In the genomic region with DNA sequence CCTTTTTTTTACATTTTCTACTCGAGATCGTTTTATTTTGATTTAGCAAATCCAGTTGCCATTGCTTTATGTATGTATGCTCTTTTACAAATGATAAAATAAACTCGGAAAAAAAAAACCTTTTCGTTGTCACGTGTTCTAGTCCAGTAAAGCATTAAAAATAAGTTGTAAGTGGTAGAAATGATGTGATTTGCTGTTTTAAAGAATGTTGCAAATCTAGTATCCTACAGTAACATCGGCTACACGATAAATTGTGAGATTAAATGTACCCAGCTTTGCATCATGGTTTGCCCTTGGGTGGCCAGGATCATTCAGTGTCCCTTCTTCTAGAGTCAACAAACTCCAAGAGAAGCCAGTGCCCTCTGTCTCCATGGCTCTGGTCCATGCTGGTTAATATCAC, we compare ENCODE assay signal across 25 mouse cellular contexts. TPM values are rescaled to one million over a fixed set of nuclear protein-coding genes. Genes with fewer than 3 reads are reported as not detected.
A peak's percentile ranks its signal among the peaks of the same experiment; 100 is the strongest.
DNase-seq lines count a peak whose midpoint lies in the region; ATAC-seq and TF ChIP-seq lines count a peak whose summit lies in the region.
"Had no signal": no experiment of that assay in that cellular context is flagged by ENCODE, and none has a peak within 500 bp of the region (broad histone marks: within the 10 kb centered on the region; RNA-seq: fewer than 3 reads in every experiment).

No protein-coding gene starts in this region.

- no peaks in the 10 kb centered on the region for H3K9me3 ChIP-seq in hindbrain, embryonic 10.5 days
- H3K9me3 ChIP-seq in hindbrain, embryonic 12.5 days (replicated peaks) = no peaks in the 10 kb centered on the region
- no peaks in the 10 kb centered on the region for H3K9me3 ChIP-seq in midbrain, embryonic 10.5 days (replicated peaks)
- H3K9me3 ChIP-seq in midbrain, embryonic 13.5 days = no peaks in the 10 kb centered on the region
- no peaks in the 10 kb centered on the region for H3K9me3 ChIP-seq in ES-E14 (ENCODE audit: control insufficient read depth, insufficient read depth, low read depth, low read length)
- H3K9me3 ChIP-seq: embryonic facial prominence, embryonic 13.5 days; forebrain, embryonic 12.5 days; heart, embryonic 15.5 days had no signal

- no peak for DNase-seq in hindbrain, embryonic 10.5 days (ENCODE audit: low spot score)
- peak; percentile 14 for DNase-seq in midbrain, embryonic 10.5 days (ENCODE audit: low spot score)
- no peak for DNase-seq in ES-E14 (ENCODE audit: low read depth, low spot score)
- peak; percentile 18 for DNase-seq in brain, embryonic 14.5 days (ENCODE audit: low read depth)
- no peak for DNase-seq in frontal cortex, postnatal 36 days (ENCODE audit: low spot score in 2 of 2)
- DNase-seq in spleen, postnatal 4 days (ENCODE audit: low spot score in 2 of 2) = no peak
- DNase-seq: adrenal gland, adult 8-10 months; adrenal gland, postnatal 36 days; cerebellum, adult 11 months; cerebellum, adult 8-10 months; gastrocnemius, postnatal 10 days; heart, adult 2 months; heart, postnatal 14 days had no signal

- ATAC-seq in hindbrain, embryonic 12.5 days (ENCODE audit: low FRiP score) = no peak
- no peak for ATAC-seq in midbrain, embryonic 13.5 days
- ATAC-seq: inflammation-experienced regulatory T-cells, adult 6 months; intestine, postnatal 0 days had no signal

- peaks cover 44% of the 10 kb centered on the region for H3K4me1 ChIP-seq in hindbrain, embryonic 10.5 days (replicated peaks)
- H3K4me1 ChIP-seq in hindbrain, embryonic 12.5 days = peaks cover 39% of the 10 kb centered on the region
- H3K4me1 ChIP-seq in midbrain, embryonic 10.5 days = peaks cover 41% of the 10 kb centered on the region
- peaks cover 42% of the 10 kb centered on the region for H3K4me1 ChIP-seq in midbrain, embryonic 13.5 days (replicated peaks)
- H3K4me1 ChIP-seq in ES-E14 (ENCODE audit: control insufficient read depth in 2 of 2, insufficient read depth in 2 of 2, low read length in 2 of 2, poor library complexity in 1 of 2) = peaks cover 0 to 3% of the 10 kb centered on the region in 2 experiments; a peak in 2 of 4 replicates

- peak overlapping the region; percentile 60; the same call in 1 of the 2 replicates for H3K4me3 ChIP-seq in hindbrain, embryonic 10.5 days
- H3K4me3 ChIP-seq in hindbrain, embryonic 12.5 days = no peak overlapping the region
- H3K4me3 ChIP-seq in midbrain, embryonic 10.5 days = no peak overlapping the region
- no peak overlapping the region for H3K4me3 ChIP-seq in midbrain, embryonic 13.5 days (replicated peaks)
- H3K4me3 ChIP-seq in ES-E14 (ENCODE audit: insufficient read depth in 1 of 2, low read depth in 1 of 2, low read length in 2 of 2, poor library complexity in 1 of 2, severe bottlenecking in 1 of 2) = no peak overlapping the region
- H3K4me3 ChIP-seq: embryonic facial prominence, embryonic 13.5 days; forebrain, embryonic 12.5 days; heart, adult 2 months had no signal

- TF ChIP-seq POLR2A in brain, embryonic 14.5 days (IDR thresholded peaks at IDR 0.05; ENCODE audit: borderline replicate concordance, extremely low read depth, insufficient read depth, insufficient read length, poor library complexity, severe bottlenecking) = no peak

- no peaks in the 10 kb centered on the region for H3K36me3 ChIP-seq in hindbrain, embryonic 10.5 days
- no peaks in the 10 kb centered on the region for H3K36me3 ChIP-seq in hindbrain, embryonic 12.5 days
- H3K36me3 ChIP-seq in midbrain, embryonic 10.5 days = no peaks in the 10 kb centered on the region
- no peaks in the 10 kb centered on the region for H3K36me3 ChIP-seq in midbrain, embryonic 13.5 days
- H3K36me3 ChIP-seq in ES-E14 (ENCODE audit: control insufficient read depth, insufficient read depth, low read length, poor library complexity, severe bottlenecking) = no peaks in the 10 kb centered on the region
- H3K36me3 ChIP-seq: embryonic facial prominence, embryonic 13.5 days; forebrain, embryonic 12.5 days; G1E; heart, embryonic 15.5 days had no signal

- TF ChIP-seq CTCF in brain, embryonic 14.5 days (IDR thresholded peaks at IDR 0.05; ENCODE audit: borderline replicate concordance, extremely low read depth, insufficient read depth, insufficient read length) = no peak

- H3K4me2 ChIP-seq in hindbrain, embryonic 12.5 days (replicated peaks) = no peak overlapping the region
- H3K4me2 ChIP-seq in midbrain, embryonic 13.5 days (replicated peaks) = no peak overlapping the region
- H3K4me2 ChIP-seq: embryonic facial prominence, embryonic 13.5 days; forebrain, embryonic 12.5 days; heart, embryonic 11.5 days had no signal

- WGBS in hindbrain, embryonic 10.5 days = 6% methylated on average over 7 of the region's 7 CpGs
- WGBS in hindbrain, embryonic 12.5 days = 5% methylated on average over 7 of the region's 7 CpGs
- 6% methylated on average over 7 of the region's 7 CpGs for WGBS in midbrain, embryonic 10.5 days
- WGBS in midbrain, embryonic 13.5 days = 6% methylated on average over 7 of the region's 7 CpGs

- in situ Hi-C loops in ES-E14 (cut with MboI; ENCODE audit: low sequenced_read_pairs in 2 of 2, unreplicated experiment in 2 of 2) = no loop called here

- no peak overlapping the region for H3K9ac ChIP-seq in hindbrain, embryonic 12.5 days
- no peak overlapping the region for H3K9ac ChIP-seq in midbrain, embryonic 13.5 days (replicated peaks)
- no peak overlapping the region for H3K9ac ChIP-seq in ES-E14 (ENCODE audit: insufficient read depth, low read depth, low read length, poor library complexity, severe bottlenecking)
- H3K9ac ChIP-seq: embryonic facial prominence, embryonic 13.5 days; forebrain, embryonic 12.5 days; heart, embryonic 15.5 days had no signal

- H3K27me3 ChIP-seq in hindbrain, embryonic 10.5 days (ENCODE audit: insufficient read depth, poor library complexity, severe bottlenecking) = peaks cover 100% of the 10 kb centered on the region
- H3K27me3 ChIP-seq in hindbrain, embryonic 12.5 days = peaks cover 84% of the 10 kb centered on the region
- peaks cover 100% of the 10 kb centered on the region for H3K27me3 ChIP-seq in midbrain, embryonic 10.5 days (ENCODE audit: low read depth, poor library complexity, severe bottlenecking)
- peaks cover 96% of the 10 kb centered on the region for H3K27me3 ChIP-seq in midbrain, embryonic 13.5 days

- H3K27ac ChIP-seq in hindbrain, embryonic 10.5 days = no peak overlapping the region
- H3K27ac ChIP-seq in hindbrain, embryonic 12.5 days = no peak overlapping the region
- no peak overlapping the region for H3K27ac ChIP-seq in midbrain, embryonic 10.5 days (replicated peaks)
- H3K27ac ChIP-seq in midbrain, embryonic 13.5 days = no peak overlapping the region
- H3K27ac ChIP-seq in ES-E14 (ENCODE audit: insufficient read depth, low read depth, low read length, poor library complexity, severe bottlenecking) = no peak overlapping the region
- H3K27ac ChIP-seq: embryonic facial prominence, embryonic 13.5 days; forebrain, embryonic 12.5 days; heart, adult 2 months; heart, embryonic 15.5 days had no signal

TF ChIP-seq in ES-E14, 5 proteins besides CTCF, POLR2A, EP300 and RAD21:
- TF ChIP-seq CHD2 (IDR thresholded peaks at IDR 0.05; ENCODE audit: low read depth, low read length) (no peak), ZNF384 (IDR thresholded peaks at IDR 0.05; ENCODE audit: low read depth, low read length) (peak; percentile 63)

RNA-seq across cellular contexts. Expression of gene Atoh1, which starts 2.2 kb away (rescaled TPM):
- 32.9 and 34.7 TPM in 2 replicates for polyA plus RNA-seq in hindbrain, embryonic 10.5 days (2016; fragmentation: Nextera tagmentation; extraction: Ambion mirVana)
- polyA plus RNA-seq in hindbrain, embryonic 12.5 days (2016; fragmentation: Nextera tagmentation; extraction: Ambion mirVana) = 17.7 and 18.3 TPM in 2 replicates
- 0.88 and 4.7 TPM in 2 replicates for polyA plus RNA-seq in midbrain, embryonic 10.5 days (2016; fragmentation: Nextera tagmentation; extraction: Ambion mirVana)
- 1.6 and 1.8 TPM in 2 replicates for polyA plus RNA-seq in midbrain, embryonic 13.5 days (2015; fragmentation: Nextera tagmentation; extraction: Ambion mirVana)
- 0.11 and 0.40 TPM in 2 replicates for total RNA-seq in ES-E14 (2012; rRNA removed)
- 1.2 and 5.9 TPM in 2 replicates for polyA plus RNA-seq in brain, embryonic 14.5 days (2012; rRNA removed)
- total RNA-seq: adrenal gland, postnatal 36 days; common myeloid progenitor, adult 5-6 weeks; G1E; gastrocnemius, postnatal 10 days; gastrocnemius, postnatal 4 days; heart, adult 2 months; heart, postnatal 14 days; hematopoietic stem cell, adult 5-6 weeks had no signal
- polyA plus RNA-seq: forebrain, embryonic 12.5 days; G1E; heart, adult 2 months; heart, embryonic 11.5 days; heart, embryonic 15.5 days; inflammation-experienced regulatory T-cells, adult 6 months had no signal

Comparison
In these comparisons a context has a peak if more than half of its experiments do, and no peak if none do; other contexts are left out.
1. DNase-seq: peak in midbrain, embryonic 10.5 days (single experiment) and brain, embryonic 14.5 days (single experiment); none in hindbrain, embryonic 10.5 days (single experiment), ES-E14 (single experiment), frontal cortex, postnatal 36 days (0 of 2) and spleen, postnatal 4 days (0 of 2).